Mouse (Mus musculus): ENCODE data around the gene Srrm1. TPM values are rescaled to one million over a fixed set of nuclear protein-coding genes. Genes with fewer than 3 reads are reported as not detected.
A peak's percentile ranks its signal among the peaks of the same experiment; 100 is the strongest.

Srrm1 gene
- polyA plus RNA-seq, 1 experiment = 12.2 TPM

- Histone ChIP-seq H3K36me3 (ENCODE audit: control insufficient read depth, insufficient read depth, low read length) (no peaks in the 10 kb centered on the region), H3K4me1 (ENCODE audit: control insufficient read depth, insufficient read depth, insufficient read length, low read length) (no peaks in the 10 kb centered on the region), H3K27ac (ENCODE audit: insufficient read depth, low read depth, low read length) (no peak overlapping the region), H3K27me3 (ENCODE audit: control insufficient read depth, insufficient read depth, low read length) (no peaks in the 10 kb centered on the region), H3K4me3 (ENCODE audit: low read depth, low read length) (no peak overlapping the region)
- TF ChIP-seq CTCF (IDR thresholded peaks at IDR 0.05; ENCODE audit: extremely low read depth, insufficient read length, insufficient replicate concordance, low read depth, low read length) (peak; percentile 45; the same call in 1 of the 2 replicates), POLR2A (IDR thresholded peaks at IDR 0.05; ENCODE audit: low read depth, low read length) (no peak)
- WGBS = 75% methylated on average over 3 of the region's 3 CpGs
Measured at GRCm38 (mm10) chr4:135375444-135375843, 22.3 kb upstream of the Srrm1 start.

- Histone ChIP-seq H3K4me1 (ENCODE audit: control insufficient read depth, insufficient read depth, insufficient read length, low read length) (no peaks in the 10 kb centered on the region), H3K27me3 (ENCODE audit: control insufficient read depth, insufficient read depth, low read length) (no peaks in the 10 kb centered on the region), H3K27ac (ENCODE audit: insufficient read depth, low read depth, low read length) (no peak overlapping the region), H3K4me3 (ENCODE audit: low read depth, low read length) (no peak overlapping the region), H3K36me3 (ENCODE audit: control insufficient read depth, insufficient read depth, low read length) (no peaks in the 10 kb centered on the region)
- TF ChIP-seq POLR2A (IDR thresholded peaks at IDR 0.05; ENCODE audit: low read depth, low read length) (no peak), CTCF (IDR thresholded peaks at IDR 0.05; ENCODE audit: extremely low read depth, insufficient read length, insufficient replicate concordance, low read depth, low read length) (peak; percentile 11; the same call in 1 of the 2 replicates)
- 85% methylated on average over 5 of the region's 5 CpGs for WGBS
Measured at GRCm38 (mm10) chr4:135373299-135373698, 20.2 kb upstream of the Srrm1 start.

GRCm38 (mm10) chr4:135370372-135370771 is 17.3 kb upstream of the Srrm1 start:
- Histone ChIP-seq H3K27me3 (ENCODE audit: control insufficient read depth, insufficient read depth, low read length) (no peaks in the 10 kb centered on the region), H3K4me1 (ENCODE audit: control insufficient read depth, insufficient read depth, insufficient read length, low read length) (no peaks in the 10 kb centered on the region), H3K36me3 (ENCODE audit: control insufficient read depth, insufficient read depth, low read length) (no peaks in the 10 kb centered on the region), H3K4me3 (ENCODE audit: low read depth, low read length) (no peak overlapping the region), H3K27ac (ENCODE audit: insufficient read depth, low read depth, low read length) (no peak overlapping the region)
- no peak for TF ChIP-seq CTCF (IDR thresholded peaks at IDR 0.05; ENCODE audit: extremely low read depth, insufficient read length, insufficient replicate concordance, low read depth, low read length)
- no peak for TF ChIP-seq POLR2A (IDR thresholded peaks at IDR 0.05; ENCODE audit: low read depth, low read length)
- 84% methylated on average over 11 of the region's 11 CpGs for WGBS

GRCm38 (mm10) chr4:135362828-135363227 is 9.7 kb upstream of the Srrm1 start:
- TF ChIP-seq POLR2A (IDR thresholded peaks at IDR 0.05; ENCODE audit: low read depth, low read length) = no peak
- no peak for TF ChIP-seq CTCF (IDR thresholded peaks at IDR 0.05; ENCODE audit: extremely low read depth, insufficient read length, insufficient replicate concordance, low read depth, low read length)
- no peaks in the 10 kb centered on the region for H3K27me3 ChIP-seq (ENCODE audit: control insufficient read depth, insufficient read depth, low read length)
- H3K36me3 ChIP-seq (ENCODE audit: control insufficient read depth, insufficient read depth, low read length) = no peaks in the 10 kb centered on the region
- H3K27ac ChIP-seq (ENCODE audit: insufficient read depth, low read depth, low read length) = no peak overlapping the region
- no peaks in the 10 kb centered on the region for H3K4me1 ChIP-seq (ENCODE audit: control insufficient read depth, insufficient read depth, insufficient read length, low read length)
- no peak overlapping the region for H3K4me3 ChIP-seq (ENCODE audit: low read depth, low read length)
- 54% methylated on average over 6 of the region's 6 CpGs for WGBS

DNA sequence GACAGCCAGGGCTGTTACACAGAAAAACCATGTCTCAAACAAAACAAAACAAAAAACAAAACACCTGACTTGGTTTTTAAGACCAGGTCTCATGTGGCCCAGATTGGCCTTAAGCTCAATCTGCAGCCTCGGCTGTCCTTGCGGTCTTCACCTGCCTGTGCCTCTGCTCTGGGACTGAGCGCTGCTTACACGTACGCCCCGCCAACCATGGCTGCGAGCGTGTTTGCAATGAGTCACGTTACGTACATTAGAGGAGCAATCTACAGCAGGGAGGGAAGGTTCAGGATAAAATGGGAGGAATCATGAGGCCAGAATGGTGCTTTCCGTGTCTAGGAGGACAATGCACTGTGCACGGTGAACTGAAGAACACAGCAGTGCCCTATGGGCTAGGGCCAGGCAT is 8.6 kb upstream of the Srrm1 start:
- peaks cover 4% of the 10 kb centered on the region; the same call in 1 of the 2 replicates for H3K4me1 ChIP-seq (ENCODE audit: control insufficient read depth, insufficient read depth, insufficient read length, low read length)
- WGBS = 92% methylated on average over 12 of the region's 12 CpGs
- no peaks in the 10 kb centered on the region for H3K27me3 ChIP-seq (ENCODE audit: control insufficient read depth, insufficient read depth, low read length)
- TF ChIP-seq POLR2A (IDR thresholded peaks at IDR 0.05; ENCODE audit: low read depth, low read length) (no peak), CTCF (IDR thresholded peaks at IDR 0.05; ENCODE audit: extremely low read depth, insufficient read length, insufficient replicate concordance, low read depth, low read length) (no peak)
- no peaks in the 10 kb centered on the region for H3K36me3 ChIP-seq (ENCODE audit: control insufficient read depth, insufficient read depth, low read length)
- no peak overlapping the region for H3K27ac ChIP-seq (ENCODE audit: insufficient read depth, low read depth, low read length)
- H3K4me3 ChIP-seq (ENCODE audit: low read depth, low read length) = no peak overlapping the region

DNA sequence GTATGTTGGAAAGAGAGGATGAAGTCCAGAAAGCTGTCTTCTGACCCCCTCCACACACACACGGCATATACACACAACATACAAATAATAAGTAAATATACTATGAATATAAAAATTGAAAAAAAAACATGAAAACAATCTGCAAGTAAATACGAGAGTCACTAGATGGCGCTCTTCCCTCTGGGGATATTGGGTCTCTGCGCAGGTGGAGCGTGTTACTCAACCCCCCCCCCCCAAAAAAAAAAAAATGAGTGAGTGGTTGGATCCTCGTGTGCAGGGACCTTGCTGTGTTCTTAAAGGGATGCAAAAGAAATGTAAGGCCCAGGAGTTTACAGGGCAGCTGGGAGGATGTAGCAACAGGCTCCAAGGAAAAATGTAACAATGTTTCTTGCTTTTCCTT is 5.6 kb upstream of the Srrm1 start:
- no peak overlapping the region for H3K27ac ChIP-seq (ENCODE audit: insufficient read depth, low read depth, low read length)
- 2% methylated on average over 6 of the region's 6 CpGs for WGBS

DNA sequence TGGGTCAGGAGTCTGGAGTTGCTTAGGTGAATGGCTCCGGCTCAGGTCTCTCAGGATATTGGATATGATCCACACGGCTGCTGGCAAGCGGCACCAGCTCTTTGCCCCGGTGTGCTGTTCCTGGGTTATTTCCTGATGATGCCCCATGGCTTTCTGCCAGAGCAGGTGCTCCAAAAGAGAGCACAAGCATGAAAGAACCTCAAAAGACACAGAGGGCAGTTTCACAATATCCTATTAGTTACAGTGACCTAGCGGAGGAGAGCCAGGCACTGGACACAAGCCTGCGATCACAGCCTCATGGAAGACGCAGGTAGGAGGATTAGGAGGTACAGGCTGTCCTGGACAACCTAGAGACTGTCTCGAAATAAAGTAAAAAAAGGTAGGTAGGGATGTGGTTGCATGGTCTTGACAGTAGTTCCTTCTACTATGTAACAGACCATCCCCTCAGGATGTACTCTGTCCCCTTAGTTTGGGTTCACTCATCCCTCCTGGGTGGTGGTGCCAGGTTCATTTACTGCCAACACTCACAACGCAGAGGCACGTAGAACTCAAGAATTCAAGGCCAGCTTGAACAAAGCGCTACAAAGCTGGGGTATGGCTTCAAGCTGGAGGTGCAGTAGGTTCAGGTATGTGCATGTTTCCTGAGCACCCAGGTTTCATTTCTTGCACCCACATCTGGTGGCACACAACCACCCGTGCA is 4.2 kb upstream of the Srrm1 start:
- WGBS = 37% methylated on average over 12 of the region's 12 CpGs
- TF ChIP-seq CTCF (IDR thresholded peaks at IDR 0.05; ENCODE audit: extremely low read depth, insufficient read length, insufficient replicate concordance, low read depth, low read length) = no peak
- no peak for TF ChIP-seq POLR2A (IDR thresholded peaks at IDR 0.05; ENCODE audit: low read depth, low read length)

More for the DNA sequence above, 5.6 kb upstream of the Srrm1 start:
- no peaks in the 10 kb centered on the region for H3K27me3 ChIP-seq (ENCODE audit: control insufficient read depth, insufficient read depth, low read length)
- H3K4me3 ChIP-seq (ENCODE audit: low read depth, low read length) = no peak overlapping the region
- TF ChIP-seq POLR2A (IDR thresholded peaks at IDR 0.05; ENCODE audit: low read depth, low read length) (no peak), CTCF (IDR thresholded peaks at IDR 0.05; ENCODE audit: extremely low read depth, insufficient read length, insufficient replicate concordance, low read depth, low read length) (peak; percentile 53; the same call in 1 of the 2 replicates)
- H3K36me3 ChIP-seq (ENCODE audit: control insufficient read depth, insufficient read depth, low read length) = no peaks in the 10 kb centered on the region
- peaks cover 8% of the 10 kb centered on the region; the same call in 1 of the 2 replicates for H3K4me1 ChIP-seq (ENCODE audit: control insufficient read depth, insufficient read depth, insufficient read length, low read length)

More for the DNA sequence above, 4.2 kb upstream of the Srrm1 start:
- Histone ChIP-seq H3K4me3 (ENCODE audit: low read depth, low read length) (no peak overlapping the region), H3K36me3 (ENCODE audit: control insufficient read depth, insufficient read depth, low read length) (no peaks in the 10 kb centered on the region), H3K27ac (ENCODE audit: insufficient read depth, low read depth, low read length) (peak overlapping the region; percentile 14; the same call in 1 of the 2 replicates), H3K4me1 (ENCODE audit: control insufficient read depth, insufficient read depth, insufficient read length, low read length) (peaks cover 8% of the 10 kb centered on the region; the same call in 1 of the 2 replicates), H3K27me3 (ENCODE audit: control insufficient read depth, insufficient read depth, low read length) (no peaks in the 10 kb centered on the region)
